Mouse (Mus musculus) olfactory bulb, adult 2 months (tissue): ENCODE results near the gene Ccdc121.
A peak's percentile ranks its signal among the peaks of the same experiment; 100 is the strongest.

Source experiments
- CTCF ChIP-seq: fragments of 200-500 bp; IDR thresholded peaks from 2 replicates; pipeline ENCODE4 v1.5.1; 2012; ENCODE audit warnings: low read depth, mild to moderate bottlenecking, low read length, moderate library complexity; ENCODE audit not compliant: insufficient read depth
- POLR2A ChIP-seq: fragments of 200-500 bp; IDR thresholded peaks from 2 replicates; pipeline ENCODE4 v1.6.1; 2012; ENCODE audit warnings: mild to moderate bottlenecking, low read depth, low read length, moderate library complexity; ENCODE audit not compliant: insufficient read depth

DNA sequence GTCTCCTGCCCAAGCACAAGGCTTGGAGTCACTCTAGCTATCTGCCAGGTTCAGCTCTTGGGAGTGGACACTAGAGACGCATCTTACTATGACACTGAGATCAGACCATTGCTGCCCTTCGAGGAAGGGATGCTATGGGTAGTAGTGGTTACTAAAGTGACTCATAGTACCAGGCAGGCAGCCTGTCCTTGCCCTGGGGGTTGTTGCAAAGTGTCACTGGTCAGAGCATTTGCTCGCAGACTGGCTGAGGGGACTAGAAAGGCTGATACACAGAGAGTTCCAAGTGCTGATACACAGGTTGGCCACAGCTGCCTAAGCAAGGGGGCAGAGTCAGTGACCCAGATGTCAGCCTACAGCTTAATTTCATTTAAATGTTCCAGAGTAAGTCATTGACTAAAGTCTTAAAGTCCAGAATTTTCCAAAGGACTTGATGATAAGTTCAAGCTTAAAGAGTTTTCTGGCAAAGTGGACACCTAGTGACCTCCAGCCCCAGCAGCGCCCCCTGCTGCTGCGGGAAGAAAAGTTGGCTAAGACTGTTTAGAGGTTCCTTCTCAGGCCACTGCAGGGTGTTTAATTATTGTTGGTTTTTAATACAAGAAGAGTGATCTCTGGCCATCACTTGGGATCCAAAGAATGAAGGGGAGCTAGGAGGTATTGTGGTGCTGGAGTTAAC is 32.6 kb upstream of the Ccdc121 start:
- TF ChIP-seq CTCF = 0 out of 2 replicates have a peak, but pooled peaks have one; percentile 26
- no peak for TF ChIP-seq POLR2A
